ENCODE assay signal across 8 mouse cellular contexts in the genomic region with DNA sequence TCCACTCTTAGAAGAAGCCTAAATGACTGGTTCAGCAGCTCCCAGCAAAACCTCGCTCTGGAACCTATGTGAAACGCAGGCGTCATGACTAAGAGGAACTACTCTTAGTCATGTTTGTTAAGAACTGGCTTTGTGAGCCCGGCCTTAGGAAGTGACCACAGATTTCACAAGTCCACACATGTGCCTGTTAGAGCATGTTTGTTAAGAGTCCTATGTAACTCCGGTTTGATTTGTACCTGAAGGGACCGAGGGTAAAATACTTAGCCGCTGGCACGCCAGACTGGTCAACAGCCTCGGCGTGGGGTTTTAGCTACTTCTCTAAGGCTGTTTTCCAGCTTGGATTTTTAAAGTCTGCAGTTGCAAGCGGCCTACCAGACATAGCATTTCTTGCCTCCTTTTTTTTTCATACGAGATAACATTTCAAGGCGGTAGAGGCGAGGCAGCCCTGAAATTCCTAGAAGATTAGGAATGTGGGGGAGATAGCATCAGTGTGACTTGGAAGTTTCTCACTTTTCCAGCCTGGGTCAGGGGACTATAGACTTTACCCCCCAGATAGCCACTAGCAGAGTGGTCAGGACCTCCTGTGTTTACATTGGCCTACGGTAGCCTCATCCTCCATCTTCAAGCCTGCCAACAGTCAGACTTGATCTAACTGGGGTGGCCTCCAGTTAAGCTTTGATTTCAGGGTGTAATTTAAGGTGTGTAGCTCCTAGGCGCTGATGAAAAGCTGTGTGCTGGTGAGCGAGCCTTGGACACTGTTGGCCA. TPM values are rescaled to one million over a fixed set of nuclear protein-coding genes. Genes with fewer than 3 reads are reported as not detected.
DNase-seq lines count a peak whose midpoint lies in the region; ATAC-seq and TF ChIP-seq lines count a peak whose summit lies in the region.

No protein-coding gene starts in this region.

- no peaks in the 10 kb centered on the region for H3K27me3 ChIP-seq in limb, embryonic 14.5 days (ENCODE audit: control insufficient read depth, insufficient read depth, low read length)

- WGBS in limb, embryonic 14.5 days, result 45% methylated on average over 17 of the region's 17 CpGs

- no peaks in the 10 kb centered on the region for H3K9me3 ChIP-seq in limb, embryonic 14.5 days (ENCODE audit: control insufficient read depth, low read length)

- ATAC-seq in limb, embryonic 14.5 days (ENCODE audit: low FRiP score, low read depth), result no peak
- ATAC-seq in monocyte, adult 5-6 weeks (replicated peaks; ENCODE audit: insufficient number of reproducible peaks, low FRiP score, low TSS enrichment, poor library complexity, severe bottlenecking), result peak; percentile 90

- peak; percentile 21 for DNase-seq in adrenal gland, adult 2 months
- no peak for DNase-seq in adrenal gland, postnatal 4 days (ENCODE audit: low spot score in 2 of 2)
- DNase-seq in heart, postnatal 10 days, result peak; percentile 38 to 43
- DNase-seq in limb, embryonic 14.5 days (ENCODE audit: low spot score), result peak; percentile 15
- DNase-seq in testis, postnatal 10 days (ENCODE audit: low spot score), result no peak
- DNase-seq in cerebellum, adult 9-11 months, result no peak

- H3K9ac ChIP-seq in limb, embryonic 14.5 days (ENCODE audit: low read depth, low read length, severe bottlenecking), result no peak overlapping the region

- intact Hi-C loops in heart, postnatal 10 days (cut with DNase I), result loop anchor here (2.0 to 10.0 kb wide), 6 partner anchors 57 to 577 kb away; a partner anchor contains a TSS

- H3K4me3 ChIP-seq in brown adipose tissue, adult 24 weeks (ENCODE audit: insufficient read depth, low read depth, low read length), result peak overlapping the region; percentile 54
- H3K4me3 ChIP-seq in limb, embryonic 14.5 days (replicated peaks; ENCODE audit: low read length), result 0 out of 2 replicates have a peak overlapping the region, but pooled peaks have one; percentile 14

- TF ChIP-seq POLR2A in limb, embryonic 14.5 days (IDR thresholded peaks at IDR 0.05; ENCODE audit: borderline replicate concordance, extremely low read depth, insufficient read depth, insufficient read length), result no peak

- peaks cover 10% of the 10 kb centered on the region; the same call in 1 of the 2 replicates for H3K4me1 ChIP-seq in brown adipose tissue, adult 24 weeks (ENCODE audit: control insufficient read depth, insufficient read depth, insufficient read length, low read length)
- peaks cover 14% of the 10 kb centered on the region; the same call in 1 of the 2 replicates for H3K4me1 ChIP-seq in limb, embryonic 14.5 days (ENCODE audit: control insufficient read depth, insufficient read depth, low read length)

- peak overlapping the region; percentile 57 for H3K27ac ChIP-seq in brown adipose tissue, adult 24 weeks (replicated peaks; ENCODE audit: low read depth, low read length)
- H3K27ac ChIP-seq in limb, embryonic 14.5 days (replicated peaks; ENCODE audit: low read depth, low read length), result peak overlapping the region; percentile 45; the same call in 1 of the 2 replicates

- H3K36me3 ChIP-seq in limb, embryonic 14.5 days (ENCODE audit: control insufficient read depth, insufficient read depth, low read length), result no peaks in the 10 kb centered on the region

- H3K4me2 ChIP-seq in limb, embryonic 14.5 days (replicated peaks; ENCODE audit: low read depth, low read length, severe bottlenecking), result peak overlapping the region; percentile 53; the same call in 1 of the 2 replicates

RNA-seq across cellular contexts. Expression of a gene that starts 28.8 kb away (rescaled TPM):
- 10 to 100 TPM; 71.3 to 82.0 TPM for total RNA-seq in adrenal gland, adult 2 months (2021)
- polyA plus RNA-seq in adrenal gland, adult 2 months (2012; rRNA removed), result 9.3 and 11.2 TPM in 2 replicates
- 10 to 100 TPM; 79.3 to 84.0 TPM for total RNA-seq in adrenal gland, postnatal 4 days (2021)
- 263 and 327 TPM in 2 replicates for polyA plus RNA-seq in brown adipose tissue, adult 24 weeks (2012; ENCODE audit: insufficient read depth, insufficient read length, missing spikeins)
- 10 to 100 TPM; 88.1 to 88.4 TPM for total RNA-seq in heart, postnatal 10 days (2021)
- 198 and 225 TPM in 2 replicates for polyA plus RNA-seq in limb, embryonic 14.5 days (2012; rRNA removed)
- 179 and 180 TPM in 2 replicates for polyA plus RNA-seq in limb, embryonic 14.5 days (2014; fragmentation: Nextera tagmentation; extraction: Ambion mirVana)
- 34.6 to 42.8 TPM (median 36.2 TPM) in 3 replicates for total RNA-seq in monocyte, adult 5-6 weeks (2017)

RNA-seq across cellular contexts. Expression of a gene that starts 56.7 kb away (rescaled TPM):
- total RNA-seq in adrenal gland, adult 2 months (2021), result 10 to 100 TPM; 29.2 to 41.6 TPM
- polyA plus RNA-seq in adrenal gland, adult 2 months (2012; rRNA removed), result 3.1 and 4.0 TPM in 2 replicates
- total RNA-seq in adrenal gland, postnatal 4 days (2021), result 10 to 100 TPM; 43.2 to 46.1 TPM
- 5.0 and 10.7 TPM in 2 replicates for polyA plus RNA-seq in brown adipose tissue, adult 24 weeks (2012; ENCODE audit: insufficient read depth, insufficient read length, missing spikeins)
- total RNA-seq in heart, postnatal 10 days (2021), result 10 to 100 TPM; 19.7 to 24.6 TPM
- polyA plus RNA-seq in limb, embryonic 14.5 days (2012; rRNA removed), result 14.2 and 15.8 TPM in 2 replicates
- polyA plus RNA-seq in limb, embryonic 14.5 days (2014; fragmentation: Nextera tagmentation; extraction: Ambion mirVana), result 15.2 and 17.3 TPM in 2 replicates
- total RNA-seq in monocyte, adult 5-6 weeks (2017), result 18.2 to 33.8 TPM (median 19.9 TPM) in 3 replicates

Comparison
In these comparisons a context has a peak if more than half of its experiments do, and no peak if none do; other contexts are left out.
1. DNase-seq: peak in adrenal gland, adult 2 months (single experiment), heart, postnatal 10 days (2 of 2) and limb, embryonic 14.5 days (single experiment); none in adrenal gland, postnatal 4 days (0 of 2), testis, postnatal 10 days (single experiment) and cerebellum, adult 9-11 months (single experiment).